ENCODE assay signal across 16 mouse cellular contexts in genomic region chr1:52422137-52422536, GRCm38 (mm10).
DNase-seq lines count a peak whose midpoint lies in the region; ATAC-seq and TF ChIP-seq lines count a peak whose summit lies in the region.
"Had no signal": no experiment of that assay in that cellular context is flagged by ENCODE, and none has a peak within 500 bp of the region (broad histone marks: within the 10 kb centered on the region; RNA-seq: fewer than 3 reads in every experiment).

No protein-coding gene starts in this region.

- intact Hi-C loops in heart, postnatal 10 days (cut with DNase I), result no loop called here

- peak; percentile 4 for DNase-seq in ovary, adult 18-20 months (ENCODE audit: low spot score)
- DNase-seq in ovary, postnatal 14 days (ENCODE audit: low spot score), result no peak
- DNase-seq in heart, postnatal 10 days, result peak; percentile 45 to 60
- DNase-seq in kidney, adult 2 months, result no peak
- DNase-seq in thymus, adult 18-20 months, result no peak
- DNase-seq: adrenal gland, adult 8-10 months; cerebellum, adult 8-10 months; gastrocnemius, postnatal 10 days; kidney, postnatal 14 days; liver, postnatal 0 days; right cerebral cortex, postnatal 4 days had no signal

- no peak for ATAC-seq in heart, embryonic 11.5 days (replicated peaks; ENCODE audit: insufficient number of reproducible peaks, low FRiP score, low TSS enrichment)
- ATAC-seq in activated CD4-positive, CD25-positive, alpha-beta regulatory T cell, adult 4 months, result no peak
- ATAC-seq: hindbrain, embryonic 16.5 days; intestine, postnatal 0 days; liver, postnatal 0 days had no signal

- peaks cover 6% of the 10 kb centered on the region; the same call in 1 of the 2 replicates for H3K4me1 ChIP-seq in heart, embryonic 11.5 days (ENCODE audit: control insufficient read depth, insufficient read depth, low read length)
- no peaks in the 10 kb centered on the region for H3K4me1 ChIP-seq in kidney, adult 2 months (ENCODE audit: control insufficient read depth, insufficient read depth, low read length)
- H3K4me1 ChIP-seq: embryonic facial prominence, embryonic 10.5 days had no signal

- 0 out of 2 replicates have a peak overlapping the region, but pooled peaks have one; percentile 46 for H3K27ac ChIP-seq in heart, embryonic 11.5 days (ENCODE audit: low read depth, low read length)
- no peak overlapping the region for H3K27ac ChIP-seq in kidney, adult 2 months (ENCODE audit: insufficient read depth, low read depth, low read length)
- H3K27ac ChIP-seq: embryonic facial prominence, embryonic 10.5 days had no signal

- H3K9ac ChIP-seq in heart, embryonic 11.5 days (ENCODE audit: low read depth, low read length), result no peak overlapping the region
- H3K9ac ChIP-seq: liver, postnatal 0 days had no signal

- no peaks in the 10 kb centered on the region for H3K27me3 ChIP-seq in heart, embryonic 11.5 days (ENCODE audit: control insufficient read depth, insufficient read depth, low read length)
- H3K27me3 ChIP-seq in kidney, adult 2 months (replicated peaks; ENCODE audit: control insufficient read depth, insufficient read depth, low read length), result no peaks in the 10 kb centered on the region

- H3K9me3 ChIP-seq in heart, embryonic 11.5 days (replicated peaks; ENCODE audit: control insufficient read depth, low read length), result no peaks in the 10 kb centered on the region
- H3K9me3 ChIP-seq: embryonic facial prominence, embryonic 10.5 days had no signal

- no peak overlapping the region for H3K4me2 ChIP-seq in heart, embryonic 11.5 days

- WGBS in heart, embryonic 11.5 days (ENCODE audit: insufficient replicate concordance), result 15% methylated on average over 3 of the region's 3 CpGs
- WGBS in kidney, adult 2 months, result 73% methylated on average over 3 of the region's 3 CpGs

- no peaks in the 10 kb centered on the region for H3K36me3 ChIP-seq in heart, embryonic 11.5 days (ENCODE audit: control insufficient read depth, insufficient read depth, low read length)
- no peaks in the 10 kb centered on the region for H3K36me3 ChIP-seq in kidney, adult 2 months (ENCODE audit: control insufficient read depth, insufficient read depth, low read length)
- H3K36me3 ChIP-seq: embryonic facial prominence, embryonic 10.5 days had no signal

- TF ChIP-seq POLR2A in kidney, adult 2 months (IDR thresholded peaks at IDR 0.05; ENCODE audit: low read depth, low read length), result no peak

- no peak overlapping the region for H3K4me3 ChIP-seq in heart, embryonic 11.5 days (ENCODE audit: low read depth, low read length)
- H3K4me3 ChIP-seq in kidney, adult 2 months (ENCODE audit: insufficient read depth, low read depth, low read length), result no peak overlapping the region
- H3K4me3 ChIP-seq: embryonic facial prominence, embryonic 10.5 days had no signal

- TF ChIP-seq CTCF in kidney, adult 2 months (conservative IDR thresholded peaks at IDR 0.05; ENCODE audit: insufficient read depth, insufficient read length, low read depth, low read length), result no peak

Comparison
In these comparisons a context has a peak if more than half of its experiments do, and no peak if none do; other contexts are left out.
1. DNase-seq: peak in ovary, adult 18-20 months (single experiment) and heart, postnatal 10 days (2 of 2); none in ovary, postnatal 14 days (single experiment), kidney, adult 2 months (single experiment) and thymus, adult 18-20 months (0 of 2).